Mouse (Mus musculus): ENCODE measurements around the gene Btg1-ps2.

GRCm38 (mm10) chrX:38085041-38085440 is 42.1 kb upstream of the Btg1-ps2 start, which contains the start of gene Rhox11:
- TF ChIP-seq CTCF (IDR thresholded peaks at IDR 0.05; ENCODE audit: control insufficient read depth, insufficient read depth, low read length) (no peak), POLR2A (IDR thresholded peaks at IDR 0.05; ENCODE audit: borderline replicate concordance, control insufficient read depth, low read depth, low read length) (no peak)
